Mouse (Mus musculus): ENCODE data around the gene Iffo2. TPM values are rescaled to one million over a fixed set of nuclear protein-coding genes. Genes with fewer than 3 reads are reported as not detected.

Iffo2 gene
- total and polyA plus RNA-seq, 3 experiments = 0.38 to 3.0 (median 0.60) TPM

Other genes with a start within 250 kb of the Iffo2 start
- gene Pqlc2, start 219.8 kb upstream of the Iffo2 start, total RNA-seq (2012; rRNA removed) = 6.2 and 7.1 TPM in 2 replicates
- 6.5 and 6.8 TPM in 2 replicates for gene Pqlc2, start 219.8 kb upstream of the Iffo2 start, total RNA-seq (2014; rRNA removed)
- 7.4 and 8.1 TPM in 2 replicates for gene Pqlc2, start 219.8 kb upstream of the Iffo2 start, polyA plus RNA-seq (2012; ENCODE audit: insufficient read length, low read depth)
- 30.4 and 37.7 TPM in 2 replicates for gene Akr7a5, start 219.8 kb upstream of the Iffo2 start, total RNA-seq (2012; rRNA removed)
- gene Akr7a5, start 219.8 kb upstream of the Iffo2 start, total RNA-seq (2014; rRNA removed) = 16.7 and 24.2 TPM in 2 replicates
- 27.0 and 27.7 TPM in 2 replicates for gene Akr7a5, start 219.8 kb upstream of the Iffo2 start, polyA plus RNA-seq (2012; ENCODE audit: insufficient read length, low read depth)
- gene Mrto4, start 178.0 kb upstream of the Iffo2 start, total RNA-seq (2012; rRNA removed) = 195 and 249 TPM in 2 replicates
- 176 and 190 TPM in 2 replicates for gene Mrto4, start 178.0 kb upstream of the Iffo2 start, total RNA-seq (2014; rRNA removed)
- 225 and 275 TPM in 2 replicates for gene Mrto4, start 178.0 kb upstream of the Iffo2 start, polyA plus RNA-seq (2012; ENCODE audit: insufficient read length, low read depth)
- 25.7 and 33.7 TPM in 2 replicates for gene Emc1, start 178.0 kb upstream of the Iffo2 start, total RNA-seq (2012; rRNA removed)
- gene Emc1, start 178.0 kb upstream of the Iffo2 start, total RNA-seq (2014; rRNA removed) = 19.1 and 20.8 TPM in 2 replicates
- 10.2 and 12.0 TPM in 2 replicates for gene Emc1, start 178.0 kb upstream of the Iffo2 start, polyA plus RNA-seq (2012; ENCODE audit: insufficient read length, low read depth)
- gene Ubr4, start 177.9 kb upstream of the Iffo2 start, total RNA-seq (2012; rRNA removed) = 71.9 and 90.8 TPM in 2 replicates
- 26.0 and 43.0 TPM in 2 replicates for gene Ubr4, start 177.9 kb upstream of the Iffo2 start, total RNA-seq (2014; rRNA removed)
- gene Ubr4, start 177.9 kb upstream of the Iffo2 start, polyA plus RNA-seq (2012; ENCODE audit: insufficient read length, low read depth) = 77.4 and 102 TPM in 2 replicates
- not detected in 2 replicates for gene Gm21969, start 72.6 kb downstream of the Iffo2 start, total RNA-seq (2012; rRNA removed)
- not detected in 2 replicates for gene Gm21969, start 72.6 kb downstream of the Iffo2 start, total RNA-seq (2014; rRNA removed)
- not detected in 2 replicates for gene Gm21969, start 72.6 kb downstream of the Iffo2 start, polyA plus RNA-seq (2012; ENCODE audit: insufficient read length, low read depth)
- gene Aldh4a1, start 92.3 kb downstream of the Iffo2 start, total RNA-seq (2012; rRNA removed) = 14.3 and 18.0 TPM in 2 replicates
- gene Aldh4a1, start 92.3 kb downstream of the Iffo2 start, total RNA-seq (2014; rRNA removed) = 5.5 and 6.5 TPM in 2 replicates
- gene Aldh4a1, start 92.3 kb downstream of the Iffo2 start, polyA plus RNA-seq (2012; ENCODE audit: insufficient read length, low read depth) = 6.1 and 6.5 TPM in 2 replicates
- not detected in 2 replicates for gene Tas1r2, start 123.0 kb downstream of the Iffo2 start, total RNA-seq (2012; rRNA removed)
- not detected in 2 replicates for gene Tas1r2, start 123.0 kb downstream of the Iffo2 start, total RNA-seq (2014; rRNA removed)
- not detected in 2 replicates for gene Tas1r2, start 123.0 kb downstream of the Iffo2 start, polyA plus RNA-seq (2012; ENCODE audit: insufficient read length, low read depth)